Mouse (Mus musculus): ENCODE measurements around the gene Exph5. TPM values are rescaled to one million over a fixed set of nuclear protein-coding genes. Genes with fewer than 3 reads are reported as not detected.

Exph5 gene
- polyA plus RNA-seq, 1 experiment, result 1.8 TPM

- DNase-seq, result no peak
- H3K27ac ChIP-seq (ENCODE audit: insufficient read depth, low read depth, low read length), result no peak overlapping the region
- no peak overlapping the region for H3K4me3 ChIP-seq (ENCODE audit: insufficient read depth, low read depth, low read length)
- no peaks in the 10 kb centered on the region for H3K36me3 ChIP-seq (ENCODE audit: control insufficient read depth, insufficient read depth, low read length)
- H3K27me3 ChIP-seq (replicated peaks; ENCODE audit: control insufficient read depth, insufficient read depth, low read length), result no peaks in the 10 kb centered on the region
- H3K4me1 ChIP-seq (ENCODE audit: control insufficient read depth, insufficient read depth, low read length), result peaks cover 9% of the 10 kb centered on the region; the same call in 1 of the 2 replicates
- 41% methylated on average over 6 of the region's 6 CpGs for WGBS
- TF ChIP-seq CTCF (conservative IDR thresholded peaks at IDR 0.05; ENCODE audit: insufficient read depth, insufficient read length, low read depth, low read length), result no peak
- no peak for TF ChIP-seq POLR2A (IDR thresholded peaks at IDR 0.05; ENCODE audit: low read depth, low read length)
Observed at GRCm38 (mm10) chr9:53329301-53330206, 28.1 kb downstream of the Exph5 start.

GRCm38 (mm10) chr9:53330247-53330646 is 28.8 kb downstream of the Exph5 start:
- no peak for DNase-seq
- no peak overlapping the region for H3K27ac ChIP-seq (ENCODE audit: insufficient read depth, low read depth, low read length)
- 77% methylated on average over 9 of the region's 9 CpGs for WGBS
- no peaks in the 10 kb centered on the region for H3K27me3 ChIP-seq (replicated peaks; ENCODE audit: control insufficient read depth, insufficient read depth, low read length)
- TF ChIP-seq CTCF (conservative IDR thresholded peaks at IDR 0.05; ENCODE audit: insufficient read depth, insufficient read length, low read depth, low read length), result no peak
- TF ChIP-seq POLR2A (IDR thresholded peaks at IDR 0.05; ENCODE audit: low read depth, low read length), result no peak
- H3K36me3 ChIP-seq (ENCODE audit: control insufficient read depth, insufficient read depth, low read length), result no peaks in the 10 kb centered on the region
- no peak overlapping the region for H3K4me3 ChIP-seq (ENCODE audit: insufficient read depth, low read depth, low read length)
- H3K4me1 ChIP-seq (ENCODE audit: control insufficient read depth, insufficient read depth, low read length), result peaks cover 9% of the 10 kb centered on the region; the same call in 1 of the 2 replicates

- Histone ChIP-seq H3K27me3 (replicated peaks; ENCODE audit: control insufficient read depth, insufficient read depth, low read length) (no peaks in the 10 kb centered on the region), H3K36me3 (ENCODE audit: control insufficient read depth, insufficient read depth, low read length) (no peaks in the 10 kb centered on the region), H3K4me3 (ENCODE audit: insufficient read depth, low read depth, low read length) (no peak overlapping the region), H3K27ac (ENCODE audit: insufficient read depth, low read depth, low read length) (no peak overlapping the region), H3K4me1 (ENCODE audit: control insufficient read depth, insufficient read depth, low read length) (peaks cover 3% of the 10 kb centered on the region; the same call in 1 of the 2 replicates)
- TF ChIP-seq CTCF (conservative IDR thresholded peaks at IDR 0.05; ENCODE audit: insufficient read depth, insufficient read length, low read depth, low read length), result no peak
- no peak for TF ChIP-seq POLR2A (IDR thresholded peaks at IDR 0.05; ENCODE audit: low read depth, low read length)
- DNase-seq, result peak; percentile 81
- WGBS, result 48% methylated on average over 4 of the region's 4 CpGs
Observed at GRCm38 (mm10) chr9:53333436-53333835, 32.0 kb downstream of the Exph5 start.

- Histone ChIP-seq H3K4me1 (ENCODE audit: control insufficient read depth, insufficient read depth, low read length) (no peaks in the 10 kb centered on the region; the same call in 1 of the 2 replicates), H3K4me3 (ENCODE audit: insufficient read depth, low read depth, low read length) (no peak overlapping the region), H3K27ac (ENCODE audit: insufficient read depth, low read depth, low read length) (no peak overlapping the region), H3K36me3 (ENCODE audit: control insufficient read depth, insufficient read depth, low read length) (no peaks in the 10 kb centered on the region), H3K27me3 (replicated peaks; ENCODE audit: control insufficient read depth, insufficient read depth, low read length) (no peaks in the 10 kb centered on the region)
- WGBS, result 85% methylated on average over 3 of the region's 3 CpGs
- DNase-seq, result no peak
- no peak for TF ChIP-seq POLR2A (IDR thresholded peaks at IDR 0.05; ENCODE audit: low read depth, low read length)
- TF ChIP-seq CTCF (conservative IDR thresholded peaks at IDR 0.05; ENCODE audit: insufficient read depth, insufficient read length, low read depth, low read length), result no peak
Observed at GRCm38 (mm10) chr9:53335131-53335530, 33.7 kb downstream of the Exph5 start.

- no peak for TF ChIP-seq CTCF (conservative IDR thresholded peaks at IDR 0.05; ENCODE audit: insufficient read depth, insufficient read length, low read depth, low read length)
- no peak for TF ChIP-seq POLR2A (IDR thresholded peaks at IDR 0.05; ENCODE audit: low read depth, low read length)
- Histone ChIP-seq H3K27me3 (replicated peaks; ENCODE audit: control insufficient read depth, insufficient read depth, low read length) (peaks cover 4% of the 10 kb centered on the region), H3K36me3 (ENCODE audit: control insufficient read depth, insufficient read depth, low read length) (no peaks in the 10 kb centered on the region), H3K27ac (ENCODE audit: insufficient read depth, low read depth, low read length) (no peak overlapping the region), H3K4me1 (ENCODE audit: control insufficient read depth, insufficient read depth, low read length) (no peaks in the 10 kb centered on the region; the same call in 1 of the 2 replicates), H3K4me3 (ENCODE audit: insufficient read depth, low read depth, low read length) (no peak overlapping the region)
- WGBS, result 80% methylated on average over 7 of the region's 7 CpGs
- no peak for DNase-seq
Observed at GRCm38 (mm10) chr9:53339603-53340002, 38.1 kb downstream of the Exph5 start.

GRCm38 (mm10) chr9:53340328-53340916 is 39.0 kb downstream of the Exph5 start:
- 14% methylated on average over 17 of the region's 17 CpGs for WGBS
- H3K27me3 ChIP-seq (replicated peaks; ENCODE audit: control insufficient read depth, insufficient read depth, low read length), result peaks cover 4% of the 10 kb centered on the region
- H3K4me3 ChIP-seq (ENCODE audit: insufficient read depth, low read depth, low read length), result peak overlapping the region; percentile 55
- H3K4me1 ChIP-seq (ENCODE audit: control insufficient read depth, insufficient read depth, low read length), result peaks cover 2% of the 10 kb centered on the region; the same call in 1 of the 2 replicates
- peak overlapping the region; percentile 65 for H3K27ac ChIP-seq (ENCODE audit: insufficient read depth, low read depth, low read length)
- TF ChIP-seq POLR2A (IDR thresholded peaks at IDR 0.05; ENCODE audit: low read depth, low read length) (no peak), CTCF (conservative IDR thresholded peaks at IDR 0.05; ENCODE audit: insufficient read depth, insufficient read length, low read depth, low read length) (no peak)
- DNase-seq, result peak; percentile 60
- H3K36me3 ChIP-seq (ENCODE audit: control insufficient read depth, insufficient read depth, low read length), result no peaks in the 10 kb centered on the region

GRCm38 (mm10) chr9:53340969-53341368 is 39.5 kb downstream of the Exph5 start:
- TF ChIP-seq POLR2A (IDR thresholded peaks at IDR 0.05; ENCODE audit: low read depth, low read length) (no peak), CTCF (conservative IDR thresholded peaks at IDR 0.05; ENCODE audit: insufficient read depth, insufficient read length, low read depth, low read length) (no peak)
- Histone ChIP-seq H3K36me3 (ENCODE audit: control insufficient read depth, insufficient read depth, low read length) (no peaks in the 10 kb centered on the region), H3K27me3 (replicated peaks; ENCODE audit: control insufficient read depth, insufficient read depth, low read length) (peaks cover 4% of the 10 kb centered on the region), H3K4me3 (ENCODE audit: insufficient read depth, low read depth, low read length) (peak overlapping the region; percentile 55), H3K27ac (ENCODE audit: insufficient read depth, low read depth, low read length) (peak overlapping the region; percentile 65), H3K4me1 (ENCODE audit: control insufficient read depth, insufficient read depth, low read length) (peaks cover 4% of the 10 kb centered on the region; the same call in 1 of the 2 replicates)
- 1% methylated on average over 14 of the region's 14 CpGs for WGBS
- DNase-seq, result peak; percentile 84

Data from kidney, adult 2 months (tissue).